Mouse (Mus musculus) ES-E14 (cell line): Measurements from ENCODE around the gene Bms1.

Experiments
- CHD2 ChIP-seq: IDR thresholded peaks from 2 replicates; pipeline ENCODE4 v1.6.1; 2014; ENCODE audit warnings: mild to moderate bottlenecking, low read depth, low read length, inconsistent platforms
- HCFC1 ChIP-seq: IDR thresholded peaks from 2 replicates; pipeline ENCODE4 v1.6.1; 2012; ENCODE audit warnings: low read length, inconsistent platforms, borderline replicate concordance; ENCODE audit not compliant: insufficient read depth
- MAFK ChIP-seq: IDR thresholded peaks from 2 replicates; pipeline ENCODE4 v1.6.1; 2014; ENCODE audit warnings: mild to moderate bottlenecking, low read depth, low read length, inconsistent platforms; ENCODE audit not compliant: insufficient read depth
- ZC3H11A ChIP-seq: IDR thresholded peaks from 2 replicates; pipeline ENCODE4 v1.6.1; 2012; ENCODE audit warnings: low read depth, mild to moderate bottlenecking, inconsistent platforms, low read length, borderline replicate concordance
- ZNF384 ChIP-seq: IDR thresholded peaks from 2 replicates; pipeline ENCODE4 v1.6.1; 2012; ENCODE audit warnings: low read depth, low read length, inconsistent platforms

DNA sequence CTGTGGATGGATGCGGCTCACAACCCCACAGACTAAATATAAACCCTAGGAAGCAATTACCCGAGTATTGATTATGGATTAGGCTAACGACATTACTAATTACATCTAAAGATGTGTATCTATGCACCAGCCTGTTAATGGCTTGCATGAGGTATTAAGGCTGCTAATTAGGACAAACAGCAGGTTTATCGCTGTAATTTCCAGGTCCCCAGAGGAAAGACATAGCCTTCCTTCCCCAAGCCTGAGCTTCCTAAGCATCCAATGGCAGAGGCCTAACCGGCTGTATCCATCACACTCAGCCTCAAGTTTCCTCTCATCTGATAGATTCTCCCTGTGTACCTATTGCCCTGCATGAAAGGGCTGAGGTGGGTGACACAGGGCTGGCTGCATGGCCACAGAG, 81.6 kb downstream of the Bms1 start:
- TF ChIP-seq CHD2 (no peak), ZC3H11A (no peak), MAFK (no peak), HCFC1 (no peak), ZNF384 (no peak)
